Mouse (Mus musculus) bone marrow macrophage, adult 2 months (primary cell): ENCODE measurements around the gene Rita1. TPM values are rescaled to one million over a fixed set of nuclear protein-coding genes. Genes with fewer than 3 reads are reported as not detected.

ENCODE experiments used
- H3K27ac ChIP-seq: 2 replicates; pipeline ENCODE4 v1.5.1; 2012; ENCODE audit warnings: low read depth, low read length; ENCODE audit not compliant: insufficient read depth
- H3K4me1 ChIP-seq: 2 replicates; pipeline ENCODE4 v1.6.1; 2012; ENCODE audit warnings: low read length; ENCODE audit not compliant: control insufficient read depth, insufficient read depth
- H3K4me3 ChIP-seq: 2 replicates; pipeline ENCODE4 v1.5.1; 2012; ENCODE audit warnings: mild to moderate bottlenecking, low read length, moderate library complexity; ENCODE audit not compliant: insufficient read depth
- CTCF ChIP-seq: IDR thresholded peaks from 2 replicates; pipeline ENCODE4 v1.5.1; 2012; ENCODE audit warnings: low read depth, mild to moderate bottlenecking, low read length, moderate library complexity
- POLR2A ChIP-seq: IDR thresholded peaks from 2 replicates; pipeline ENCODE4 v1.6.1; 2012; ENCODE audit warnings: mild to moderate bottlenecking, low read depth, low read length, borderline replicate concordance
- polyA plus RNA-seq: library from polyadenylated mRNA; stranded (reverse); fragments of >200 nt; gene quantifications from 2 replicates; pipeline ENCODE4 v1.2.4, GENCODE M21; 2012; ENCODE audit not compliant: missing spikeins, insufficient read depth, insufficient read length

The Rita1 gene
- polyA plus RNA-seq, 1 experiment, result 3.8 TPM

DNA sequence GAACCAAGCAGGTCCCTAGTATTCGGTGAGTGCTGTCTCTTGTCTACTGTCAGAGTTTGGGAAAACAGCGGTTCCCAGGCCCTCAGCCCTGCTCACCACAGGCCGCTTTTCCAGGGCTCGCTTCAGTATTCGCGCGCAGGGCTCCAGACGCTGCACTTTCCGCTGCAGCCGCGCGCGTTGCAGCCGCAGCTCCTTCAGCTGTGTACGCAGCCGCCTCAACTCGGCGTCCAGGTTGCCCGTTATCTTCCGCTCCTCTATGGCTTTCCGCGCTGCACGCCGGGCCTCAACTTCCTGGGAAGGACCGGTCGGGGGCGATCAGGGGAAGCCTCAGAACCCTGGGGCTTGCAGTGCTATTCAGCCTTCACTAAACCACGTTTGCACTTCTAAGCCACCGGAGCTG is 18.7 kb upstream of the Rita1 start:
- TF ChIP-seq POLR2A, result no peak
- no peak for TF ChIP-seq CTCF
- H3K27ac ChIP-seq, result no peak overlapping the region
- no peak overlapping the region for H3K4me3 ChIP-seq
- no peaks in the 10 kb centered on the region for H3K4me1 ChIP-seq

DNA sequence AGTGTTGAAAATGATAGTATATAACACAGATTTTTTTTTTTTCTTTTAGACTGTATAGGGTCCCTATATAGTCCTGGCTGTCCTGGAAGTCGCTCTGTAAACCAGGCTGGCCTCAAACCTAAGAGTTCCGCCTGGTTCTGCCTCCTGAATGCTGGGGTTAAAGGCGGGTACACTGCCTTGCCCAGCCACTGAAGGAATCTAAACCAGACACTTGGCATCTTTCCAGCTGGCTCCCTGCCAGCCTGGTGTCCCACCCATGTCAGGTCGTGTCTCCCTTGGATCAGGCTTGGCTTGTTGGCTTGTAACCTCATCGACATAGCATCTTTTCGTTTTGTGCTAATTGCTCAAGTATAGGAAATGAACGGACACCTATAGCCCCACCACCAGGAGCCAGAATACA is 16.2 kb upstream of the Rita1 start:
- Histone ChIP-seq H3K4me3 (no peak overlapping the region), H3K27ac (no peak overlapping the region), H3K4me1 (no peaks in the 10 kb centered on the region)
- no peak for TF ChIP-seq CTCF
- no peak for TF ChIP-seq POLR2A

DNA sequence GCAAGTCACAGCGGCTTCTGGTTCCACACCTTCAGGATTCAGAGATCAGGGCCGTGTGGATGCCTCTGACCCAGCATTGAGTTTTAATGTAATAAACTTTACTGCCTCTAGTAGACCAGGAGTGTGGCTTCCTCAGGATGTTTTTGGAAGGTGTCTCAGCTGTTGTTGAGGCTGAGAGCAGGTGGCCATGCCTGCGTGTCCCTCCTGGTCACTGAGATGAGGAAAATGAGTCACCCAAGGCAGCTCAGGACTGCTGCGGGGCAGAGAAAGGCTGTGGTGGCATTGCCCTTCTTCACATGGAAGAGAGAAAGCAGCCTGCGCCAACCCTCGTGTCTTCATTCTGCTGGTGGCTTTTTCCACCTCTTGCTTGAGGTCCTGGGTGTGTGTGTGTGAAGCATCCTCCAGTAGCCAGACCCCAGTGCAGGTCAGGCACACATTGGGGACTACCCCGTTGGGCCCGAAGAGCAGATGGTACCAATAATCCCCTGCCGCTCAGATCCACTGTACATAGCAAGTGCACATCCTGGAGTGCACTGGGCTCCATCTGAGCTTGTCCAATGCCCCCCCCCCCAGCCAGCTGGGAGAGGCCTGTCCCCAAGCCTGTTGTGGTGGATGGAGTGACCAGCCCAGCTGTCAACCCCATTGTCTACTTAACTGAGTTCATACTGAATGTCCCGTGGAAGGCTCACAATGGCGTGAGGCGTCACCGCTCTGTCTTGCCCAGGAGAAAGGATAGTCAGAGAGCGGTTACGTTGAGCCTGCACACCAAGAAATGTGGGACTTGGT is 15.3 kb upstream of the Rita1 start:
- no peak overlapping the region for H3K27ac ChIP-seq
- no peak overlapping the region for H3K4me3 ChIP-seq
- TF ChIP-seq POLR2A (no peak), CTCF (no peak)
- H3K4me1 ChIP-seq, result no peaks in the 10 kb centered on the region

DNA sequence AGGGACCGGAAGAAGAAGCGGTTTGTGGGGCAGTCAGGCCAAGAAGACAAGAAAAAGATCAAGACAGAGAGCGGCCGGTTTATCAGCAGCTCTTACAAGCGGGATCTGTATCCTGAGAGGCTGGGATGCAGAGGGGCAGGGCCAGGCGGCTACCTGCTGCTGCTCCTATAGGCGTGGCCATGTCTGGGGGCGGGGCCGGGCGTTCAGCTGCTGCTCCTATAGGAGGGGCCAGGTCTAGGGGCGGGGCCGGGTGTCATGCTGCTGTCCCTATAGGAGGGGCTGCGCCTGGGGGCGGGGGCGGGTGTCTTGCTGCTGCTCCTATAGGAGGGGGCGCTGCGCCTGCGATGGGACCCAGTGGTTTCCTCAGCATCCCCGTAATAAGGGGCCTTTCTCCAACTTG is 14.0 kb upstream of the Rita1 start:
- TF ChIP-seq POLR2A (no peak), CTCF (no peak)
- Histone ChIP-seq H3K4me3 (no peak overlapping the region), H3K4me1 (no peaks in the 10 kb centered on the region), H3K27ac (no peak overlapping the region)

DNA sequence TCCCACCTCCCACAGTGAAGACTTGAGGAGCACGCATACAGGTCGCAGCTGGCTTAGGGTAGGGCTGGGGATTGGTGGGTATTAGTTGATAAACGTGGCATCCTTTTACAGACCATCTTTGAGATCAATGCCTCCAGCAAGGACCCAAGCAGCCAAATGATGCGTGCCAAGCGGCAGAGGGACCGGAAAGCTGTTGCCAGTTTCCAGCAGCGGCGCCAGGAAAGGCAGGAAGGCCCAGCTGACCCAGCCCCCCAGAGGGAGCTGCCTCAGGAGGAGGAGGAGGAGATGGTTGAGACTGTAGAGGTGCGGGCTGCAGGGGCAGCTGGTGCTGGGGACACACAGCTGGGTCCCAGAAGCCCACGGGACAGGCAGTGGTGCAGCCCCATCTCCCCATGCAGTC is 12.0 kb upstream of the Rita1 start:
- TF ChIP-seq CTCF, result no peak
- no peak for TF ChIP-seq POLR2A
- Histone ChIP-seq H3K4me3 (no peak overlapping the region), H3K4me1 (no peaks in the 10 kb centered on the region), H3K27ac (no peak overlapping the region)

DNA sequence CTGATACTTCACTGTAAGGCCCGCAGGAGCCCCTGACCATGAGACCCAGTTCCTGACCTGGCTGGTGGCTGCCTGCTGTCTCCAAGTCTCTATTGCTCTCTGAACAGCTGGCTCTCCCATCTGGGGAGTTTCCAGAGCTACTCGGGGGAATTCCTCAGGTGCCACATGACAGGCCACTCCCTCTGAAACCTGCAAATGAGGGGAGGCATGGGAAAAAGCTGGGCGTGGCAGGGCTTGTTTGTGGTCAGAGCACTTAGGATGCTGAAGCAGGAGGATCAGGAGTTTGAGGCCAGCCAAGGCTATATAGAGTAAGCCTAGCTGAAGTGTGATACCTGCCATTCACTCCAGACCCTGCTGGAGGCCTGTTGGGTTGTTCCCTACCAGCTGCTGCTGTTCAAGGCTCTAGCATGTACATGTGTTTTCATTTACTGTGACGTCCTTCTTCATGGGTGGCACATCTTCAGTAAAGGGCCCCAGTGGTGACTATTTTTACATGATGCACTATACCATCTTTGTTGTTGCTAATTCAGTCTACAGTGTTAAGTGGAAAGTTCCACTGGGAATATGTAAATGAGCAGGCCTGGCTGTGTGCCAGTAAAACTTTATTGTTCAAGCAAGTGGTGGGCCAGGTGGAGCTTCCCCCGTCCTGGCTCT is 9.9 kb upstream of the Rita1 start:
- H3K4me1 ChIP-seq, result no peaks in the 10 kb centered on the region
- H3K4me3 ChIP-seq, result no peak overlapping the region
- no peak for TF ChIP-seq CTCF
- TF ChIP-seq POLR2A, result no peak
- no peak overlapping the region for H3K27ac ChIP-seq

DNA sequence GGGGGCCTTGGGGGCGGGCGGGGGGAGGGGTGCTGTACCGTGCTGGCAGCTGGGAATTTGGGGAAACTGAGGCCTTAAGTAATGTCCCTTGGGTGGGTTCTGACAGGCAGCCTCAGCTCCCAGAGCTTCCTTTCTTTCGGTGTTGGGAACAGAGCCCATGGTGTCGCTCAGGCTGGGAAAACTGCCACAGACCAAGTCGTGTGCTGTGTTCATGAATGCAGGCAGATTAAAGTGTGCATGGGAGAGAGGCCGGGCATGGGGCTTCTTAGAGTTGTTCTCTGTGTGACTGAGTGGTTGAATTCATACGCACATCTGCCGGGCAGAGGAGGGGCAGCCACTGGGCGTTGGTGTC is 9.4 kb upstream of the Rita1 start:
- no peak overlapping the region for H3K27ac ChIP-seq
- no peak for TF ChIP-seq CTCF
- TF ChIP-seq POLR2A, result no peak
- H3K4me3 ChIP-seq, result no peak overlapping the region
- H3K4me1 ChIP-seq, result no peaks in the 10 kb centered on the region

DNA sequence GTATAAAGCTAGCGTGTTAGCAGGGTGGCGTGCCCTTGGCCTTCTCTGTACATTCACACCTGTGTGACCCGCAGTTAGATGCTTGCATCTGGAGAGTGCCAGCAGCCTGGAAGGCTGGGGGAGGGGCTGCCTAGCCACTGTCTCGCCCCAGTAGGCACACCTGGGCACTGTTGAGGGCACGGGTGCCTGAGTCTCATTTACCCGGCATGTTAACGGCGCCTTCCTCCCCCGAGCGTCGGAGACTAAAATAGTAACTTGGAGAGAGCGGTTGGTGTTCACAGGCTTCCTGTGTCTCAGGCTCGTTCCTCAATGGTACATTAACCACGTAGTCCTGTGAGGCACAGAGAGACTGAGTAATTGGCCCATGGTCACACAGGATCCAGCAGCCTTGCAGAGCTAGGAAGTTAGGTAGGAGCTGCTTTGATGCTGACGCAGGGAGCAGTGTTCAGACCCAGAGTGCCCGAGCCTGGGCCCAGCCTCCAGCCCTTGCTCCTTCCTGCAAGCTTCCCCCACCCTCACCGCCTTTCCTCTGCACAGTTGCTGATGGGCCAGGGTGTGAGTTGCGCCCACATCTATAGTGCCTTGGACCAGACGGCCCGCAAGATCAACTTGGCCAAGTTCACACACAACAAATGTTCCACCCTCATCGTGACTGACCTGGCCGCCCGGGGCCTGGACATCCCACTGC is 8.8 kb upstream of the Rita1 start:
- Histone ChIP-seq H3K27ac (no peak overlapping the region), H3K4me3 (no peak overlapping the region), H3K4me1 (no peaks in the 10 kb centered on the region)
- TF ChIP-seq POLR2A, result no peak

DNA sequence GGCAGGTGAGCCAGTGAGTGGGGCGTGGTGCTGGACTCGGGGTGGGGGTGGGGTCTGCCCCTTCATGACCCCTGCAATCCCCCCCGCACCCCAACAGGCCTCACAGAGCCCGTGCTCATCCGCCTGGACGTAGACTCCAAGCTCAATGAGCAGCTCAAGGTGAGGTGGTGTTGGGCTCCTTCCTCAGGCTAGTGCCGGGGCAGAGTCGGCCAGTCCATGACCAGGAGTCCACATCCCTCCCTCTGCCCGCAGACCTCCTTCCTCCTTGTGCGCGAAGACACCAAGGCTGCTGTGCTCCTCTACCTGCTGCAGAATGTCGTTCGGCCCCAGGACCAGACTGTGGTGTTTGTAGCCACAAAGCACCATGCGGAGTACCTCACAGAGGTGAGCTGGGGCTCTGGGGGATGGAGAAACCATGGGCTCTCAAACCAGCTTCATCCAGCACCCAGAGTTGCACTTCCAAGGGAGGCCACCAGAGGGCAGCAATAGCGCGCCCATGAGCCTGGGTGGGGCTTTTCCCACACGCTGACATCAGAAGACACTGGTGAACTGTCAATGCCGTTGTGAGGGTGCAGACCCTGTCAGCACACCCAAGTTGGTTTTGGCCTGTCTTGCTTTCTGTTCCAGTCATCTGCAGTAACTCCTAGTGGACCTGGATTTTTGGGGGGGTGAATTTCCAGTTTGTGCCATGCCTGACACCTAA is 8.1 kb upstream of the Rita1 start:
- H3K4me1 ChIP-seq, result no peaks in the 10 kb centered on the region
- no peak overlapping the region for H3K4me3 ChIP-seq
- no peak overlapping the region for H3K27ac ChIP-seq
- TF ChIP-seq CTCF (peak; percentile 83), POLR2A (no peak)
